Mouse (Mus musculus) neutrophil, adult 59 days (primary cell): ENCODE results near the gene Catsper2. TPM values are rescaled to one million over a fixed set of nuclear protein-coding genes. Genes with fewer than 3 reads are reported as not detected.

Experiments
- total RNA-seq, 2 experiments: library from RNA; stranded (reverse); gene quantifications; 1 replicate in 1 of 2; 2 replicates in 1 of 2; pipeline ENCODE4 v1.2.4; 2023

Catsper2 gene
- under 1 TPM; 0.64 TPM for total RNA-seq

DNA sequence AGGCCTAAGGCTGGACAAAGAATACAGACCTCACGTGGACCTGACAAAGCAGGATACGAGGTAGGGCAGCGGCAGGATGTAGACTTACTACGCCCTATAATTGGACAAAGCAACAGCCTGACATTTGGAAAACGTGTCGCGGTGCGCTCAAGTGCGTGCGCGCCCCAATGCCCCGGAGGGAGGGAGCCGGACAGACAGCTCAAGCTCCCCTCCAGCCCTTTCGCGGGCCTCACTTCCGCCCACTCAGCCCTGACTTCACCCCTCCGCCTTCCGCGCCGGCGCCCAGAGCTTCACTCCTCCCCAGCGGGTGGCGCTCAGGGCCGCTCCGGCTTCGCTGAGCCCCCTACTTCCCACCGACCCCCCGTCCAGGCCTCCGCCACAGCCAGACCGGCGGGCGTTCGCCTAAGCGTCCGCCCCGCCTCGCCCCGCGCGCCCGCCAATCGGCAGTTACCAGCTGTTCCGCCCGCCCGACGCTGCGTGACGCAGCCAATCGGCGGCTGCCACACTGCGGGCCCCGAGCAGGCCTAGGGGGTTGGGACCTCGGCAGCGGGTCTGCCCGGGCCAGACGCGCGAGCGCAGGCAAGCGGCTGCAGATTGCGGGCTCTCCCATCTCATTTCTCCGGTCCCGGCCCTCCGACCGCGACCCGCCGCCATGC is at the start of gene Catsper2, which contains the start of gene Pdia3:
TSS of gene Catsper2 (minus strand) at position 406 of the 656 bp plus-strand sequence.
TSS of gene Pdia3 (plus strand) at position 389 of the 656 bp plus-strand sequence.

DNA sequence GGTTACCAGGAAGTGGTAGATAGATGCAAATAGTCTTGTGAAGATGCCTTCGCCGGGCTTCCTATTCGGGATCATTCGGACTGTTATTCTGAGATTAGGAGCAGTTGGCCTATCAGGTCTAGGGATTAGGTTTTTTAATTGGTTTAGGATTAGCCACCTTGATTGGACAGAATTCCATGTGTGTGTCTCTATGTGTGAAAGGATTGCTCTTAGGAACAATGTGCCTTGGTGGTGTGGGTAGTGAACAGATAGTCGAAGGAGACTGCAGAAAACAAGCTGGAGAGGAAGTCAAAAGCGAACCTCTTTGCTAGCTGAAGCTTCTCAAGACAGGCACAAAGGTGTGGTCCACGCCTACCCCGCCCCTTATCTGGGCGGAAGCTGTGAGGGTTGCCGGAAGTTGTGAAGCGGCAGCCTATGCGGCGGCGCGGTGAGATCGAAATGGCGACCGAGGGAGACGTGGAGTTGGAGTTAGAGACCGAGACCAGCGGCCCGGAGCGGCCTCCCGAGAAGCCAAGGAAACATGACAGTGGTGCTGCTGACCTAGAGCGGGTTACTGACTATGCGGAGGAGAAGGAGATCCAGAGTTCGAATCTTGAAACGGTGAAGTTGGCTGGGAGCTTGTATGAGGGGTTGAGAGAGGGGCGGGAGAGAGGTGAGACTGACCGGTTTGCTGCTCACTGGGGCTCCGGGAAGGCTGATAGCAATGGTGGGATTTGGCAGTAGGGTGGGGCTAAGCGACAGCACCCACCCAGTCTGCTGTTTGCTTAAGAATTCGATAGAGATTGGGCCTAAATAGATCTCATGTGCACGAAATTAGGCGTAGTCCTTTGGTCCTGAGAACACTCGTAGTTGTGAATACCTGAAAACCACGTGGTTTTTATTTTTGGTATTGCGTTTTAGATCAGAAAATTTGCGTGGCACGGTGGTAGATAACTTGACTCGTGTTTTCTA is 43.4 kb upstream of the Catsper2 start, which contains the start of gene Serinc4:
TSS of gene Serinc4 (minus strand) at position 90 of the 951 bp plus-strand sequence.

DNA sequence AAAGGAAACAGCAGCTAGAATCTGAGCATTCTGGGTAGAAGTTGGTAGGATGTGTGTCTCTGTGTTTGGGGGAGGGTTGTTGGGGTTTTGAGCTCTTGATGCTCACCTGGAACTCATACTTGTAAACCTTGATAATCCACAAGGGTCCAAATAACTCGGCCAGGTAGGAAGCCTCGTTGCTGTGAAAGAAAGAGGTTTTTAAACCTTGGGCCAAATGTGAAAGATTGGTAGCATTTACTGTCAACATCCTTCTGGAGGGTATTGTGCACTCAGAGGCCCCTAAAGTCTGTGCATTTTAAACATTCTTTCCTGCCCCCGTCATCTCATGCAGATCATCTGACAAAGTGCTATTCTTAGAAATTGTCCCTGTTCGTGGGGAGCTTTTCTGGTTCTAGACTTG is 39.4 kb upstream of the Catsper2 start, which contains the start of gene Hypk:
TSS of gene Hypk (plus strand) at position 301 of the 400 bp plus-strand sequence.

DNA sequence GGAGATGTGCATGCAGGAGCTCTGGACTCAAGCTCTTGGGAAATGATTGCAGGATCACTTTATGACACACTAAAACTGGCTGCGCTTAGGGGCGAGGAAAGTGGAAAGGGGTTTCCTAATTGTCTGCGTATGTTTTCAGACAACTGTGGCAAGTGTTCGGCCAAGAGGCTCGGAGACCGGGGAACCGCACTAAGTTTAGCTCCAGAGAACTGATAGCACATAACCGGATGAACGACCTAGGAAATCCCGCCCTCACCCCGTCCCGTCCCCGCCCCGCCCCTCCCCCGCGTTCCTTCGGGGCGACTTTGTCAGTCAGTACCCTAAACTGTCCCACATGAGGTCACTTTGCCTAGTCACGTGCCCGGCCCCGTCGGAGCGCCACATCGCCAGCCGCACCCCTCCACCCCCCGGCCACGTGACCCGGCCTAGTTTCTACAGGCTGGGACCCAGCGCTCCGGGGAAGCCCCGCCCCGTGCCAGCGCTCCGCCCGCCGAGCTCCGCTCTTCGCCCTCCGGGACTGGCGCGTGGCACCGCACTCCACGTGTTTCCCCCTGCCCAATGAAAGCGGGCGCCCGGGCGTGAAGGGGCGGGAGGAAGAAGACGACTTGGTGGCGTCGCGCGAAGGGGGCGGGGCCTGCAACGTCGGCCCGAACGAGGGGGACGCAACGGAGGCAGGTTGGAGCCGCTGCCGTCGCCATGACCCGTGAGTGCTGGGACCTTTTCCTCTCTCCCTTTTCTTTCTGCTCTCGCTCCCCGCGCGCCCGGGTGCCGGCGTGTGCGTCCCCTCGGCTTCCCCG is 35.3 kb upstream of the Catsper2 start, which contains the start of gene Serf2:
TSS of gene Serf2 (plus strand) at position 457 of the 797 bp plus-strand sequence.

DNA sequence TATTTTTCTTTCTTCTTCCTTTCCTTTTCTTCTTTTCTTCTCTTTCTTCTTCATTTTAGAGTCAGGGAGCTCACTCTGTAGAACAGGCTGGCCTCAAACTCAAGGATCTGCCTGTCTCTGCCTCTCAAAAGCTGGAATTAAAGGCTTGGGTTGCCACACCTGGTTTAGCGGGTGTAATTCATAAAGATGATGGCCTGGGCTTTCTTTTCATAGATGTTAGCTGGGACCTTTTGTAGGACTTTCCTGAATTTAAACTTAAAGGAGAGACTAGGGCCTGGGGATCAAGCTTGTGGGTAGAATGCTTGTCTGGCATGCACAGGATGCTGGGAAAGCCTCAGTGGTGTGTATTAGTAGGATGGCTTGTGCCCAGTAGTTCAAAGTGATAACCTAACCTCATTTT is 30.6 kb upstream of the Catsper2 start, which contains the start of gene Ell3:
TSS of gene Ell3 (minus strand) at position 101 of the 400 bp plus-strand sequence.

DNA sequence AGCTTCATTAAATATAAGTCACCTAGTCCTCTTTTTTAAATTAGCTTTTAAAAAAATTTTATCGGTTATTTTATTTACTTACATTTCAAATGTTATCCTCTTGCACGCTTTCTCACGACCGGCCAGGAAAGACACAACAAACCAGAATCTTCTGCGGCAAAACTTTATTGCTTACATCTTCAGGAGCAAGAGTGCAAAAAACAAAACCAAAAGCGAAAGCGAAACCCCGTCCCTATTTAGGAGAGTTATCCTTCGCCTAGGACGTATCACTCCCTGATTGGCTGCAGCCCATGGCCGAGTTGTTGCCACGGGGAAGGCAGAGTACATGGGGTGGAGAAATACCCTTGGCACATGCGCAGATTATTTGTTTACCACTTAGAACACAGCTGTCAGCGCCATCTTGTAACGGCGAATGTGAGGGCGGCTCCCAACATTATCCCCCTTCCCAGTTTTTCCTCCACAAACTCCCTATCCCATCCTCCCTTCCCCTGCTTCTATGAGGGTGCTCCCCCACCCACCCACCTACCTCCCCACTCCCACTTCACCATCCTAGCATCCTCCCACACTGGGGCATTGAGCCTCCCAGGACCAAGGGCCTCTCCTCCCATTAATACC is 26.5 kb downstream of the Catsper2 start, which contains the start of gene Strc:
TSS of gene Strc (minus strand) at position 208 of the 615 bp plus-strand sequence.

DNA sequence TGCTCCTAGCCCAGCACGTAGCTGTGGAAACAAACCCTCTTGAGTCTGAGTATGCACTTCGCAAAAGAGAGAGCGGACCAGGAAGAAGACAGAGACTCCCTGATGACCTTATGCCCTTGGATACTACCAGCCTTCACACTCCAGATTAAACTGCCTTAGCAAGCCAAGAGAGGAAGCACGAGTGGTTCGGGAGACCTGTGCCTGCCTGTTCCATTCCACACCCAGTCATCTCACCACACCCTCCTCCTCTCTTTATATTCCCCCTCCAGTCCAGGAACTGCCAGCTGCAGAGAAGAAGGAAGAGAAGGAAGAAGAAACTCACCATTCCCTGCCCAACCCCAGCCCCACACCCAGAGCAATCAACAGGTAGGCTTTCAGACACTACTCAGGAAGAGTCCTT is 56.1 kb downstream of the Catsper2 start, which contains the start of gene Ckmt1:
TSS of gene Ckmt1 (plus strand) at position 221 of the 400 bp plus-strand sequence.

DNA sequence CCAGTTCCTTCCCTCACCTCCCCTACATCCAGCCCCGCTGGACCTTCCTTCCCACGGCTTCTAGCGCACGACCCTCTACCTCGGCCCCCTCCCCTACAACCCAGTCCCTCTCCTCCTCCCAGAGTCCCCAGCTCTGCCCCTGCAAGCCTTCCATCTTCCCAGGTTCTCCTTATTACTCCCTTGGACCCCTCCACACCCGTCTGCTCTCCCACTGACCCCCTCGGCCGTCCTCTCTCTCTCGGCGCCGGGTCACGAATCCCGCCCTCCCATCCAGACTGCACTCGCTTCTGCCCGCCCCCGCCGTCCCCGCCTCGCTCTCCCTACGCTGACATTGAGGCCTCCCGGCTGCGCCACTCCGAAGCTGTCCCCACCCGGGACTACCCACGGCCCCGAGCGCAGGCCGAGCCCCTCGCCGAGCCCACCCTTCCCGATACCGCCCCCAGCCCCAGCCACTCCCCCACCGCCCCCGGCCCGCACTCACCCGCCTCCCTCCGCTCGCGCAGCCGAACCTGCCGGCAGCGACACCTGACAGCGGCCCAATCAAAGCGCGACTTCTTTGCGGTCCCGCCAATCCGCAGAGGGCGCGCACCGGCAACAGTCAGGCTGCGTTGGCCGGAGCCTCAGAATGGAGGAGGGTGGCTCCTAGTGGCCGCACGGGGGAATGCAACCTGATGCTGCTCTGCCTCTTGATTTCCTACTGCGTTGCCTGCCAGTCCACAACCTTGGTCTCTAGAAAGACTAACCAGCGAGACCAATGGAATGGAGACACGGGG is 58.6 kb downstream of the Catsper2 start, which contains the start of gene Ppip5k1:
TSS of gene Ppip5k1 (minus strand) at position 577 of the 773 bp plus-strand sequence.

Other genes starting within 250 kb of the Catsper2 start
- gene Tubgcp4, start 243.1 kb downstream of the Catsper2 start, total RNA-seq = 10 to 100 TPM; 37.3 to 43.5 TPM
- gene Zscan29, start 242.7 kb downstream of the Catsper2 start, total RNA-seq = 10 to 100 TPM; 42.6 to 48.4 TPM
- gene Trp53bp1, start 142.4 kb downstream of the Catsper2 start, total RNA-seq = 10 to 100 TPM; 20.1 to 27.0 TPM
- under 1 TPM; 0.11 TPM for gene Map1a, start 124.2 kb downstream of the Catsper2 start, total RNA-seq
- 10 to 100 TPM; 10.7 to 14.3 TPM for gene Ppip5k1, start 58.4 kb downstream of the Catsper2 start, total RNA-seq
- not detected for gene Ckmt1, start 56.1 kb downstream of the Catsper2 start, total RNA-seq
- gene Strc, start 26.6 kb downstream of the Catsper2 start, total RNA-seq = under 1 TPM; 0.11 to 0.42 TPM
- gene Pdia3, start within 50 bp of the Catsper2 start, total RNA-seq = 100 to 1,000 TPM; 134 to 166 TPM
- under 1 TPM in 1 of 2 experiments, not detected in 1; 0.42 TPM for gene Ell3, start 30.5 kb upstream of the Catsper2 start, total RNA-seq
- gene Serf2, start 35.4 kb upstream of the Catsper2 start, total RNA-seq = 100 to 1,000 TPM; 376 to 437 TPM
- gene Hypk, start 39.5 kb upstream of the Catsper2 start, total RNA-seq = 10 to 100 TPM; 28.7 to 28.9 TPM
- gene Serinc4, start 43.0 kb upstream of the Catsper2 start, total RNA-seq = under 1 TPM; 0.36 to 0.77 TPM
- 10 to 100 TPM; 32.7 to 35.2 TPM for gene Mfap1b, start 60.3 kb upstream of the Catsper2 start, total RNA-seq
- gene Mfap1a, start 92.9 kb upstream of the Catsper2 start, total RNA-seq = 10 to 100 TPM; 34.1 to 35.0 TPM
- gene Wdr76, start 92.9 kb upstream of the Catsper2 start, total RNA-seq = 10 to 100 TPM; 16.8 to 18.5 TPM